Mouse (Mus musculus) A20 (cell line): Measurements from ENCODE around the gene Gigyf2.
"Not testable (repeated sequence)": the region's sequence is repeated elsewhere in the genome, so short reads cannot be mapped to it uniquely, and the experiment has no call there.

Source experiments
- DNase-seq: peaks from one replicate; pipeline ENCODE4 v3.0.0-alpha.2; 2011; ENCODE audit warnings: low read depth, low spot score

The Gigyf2 gene

DNA sequence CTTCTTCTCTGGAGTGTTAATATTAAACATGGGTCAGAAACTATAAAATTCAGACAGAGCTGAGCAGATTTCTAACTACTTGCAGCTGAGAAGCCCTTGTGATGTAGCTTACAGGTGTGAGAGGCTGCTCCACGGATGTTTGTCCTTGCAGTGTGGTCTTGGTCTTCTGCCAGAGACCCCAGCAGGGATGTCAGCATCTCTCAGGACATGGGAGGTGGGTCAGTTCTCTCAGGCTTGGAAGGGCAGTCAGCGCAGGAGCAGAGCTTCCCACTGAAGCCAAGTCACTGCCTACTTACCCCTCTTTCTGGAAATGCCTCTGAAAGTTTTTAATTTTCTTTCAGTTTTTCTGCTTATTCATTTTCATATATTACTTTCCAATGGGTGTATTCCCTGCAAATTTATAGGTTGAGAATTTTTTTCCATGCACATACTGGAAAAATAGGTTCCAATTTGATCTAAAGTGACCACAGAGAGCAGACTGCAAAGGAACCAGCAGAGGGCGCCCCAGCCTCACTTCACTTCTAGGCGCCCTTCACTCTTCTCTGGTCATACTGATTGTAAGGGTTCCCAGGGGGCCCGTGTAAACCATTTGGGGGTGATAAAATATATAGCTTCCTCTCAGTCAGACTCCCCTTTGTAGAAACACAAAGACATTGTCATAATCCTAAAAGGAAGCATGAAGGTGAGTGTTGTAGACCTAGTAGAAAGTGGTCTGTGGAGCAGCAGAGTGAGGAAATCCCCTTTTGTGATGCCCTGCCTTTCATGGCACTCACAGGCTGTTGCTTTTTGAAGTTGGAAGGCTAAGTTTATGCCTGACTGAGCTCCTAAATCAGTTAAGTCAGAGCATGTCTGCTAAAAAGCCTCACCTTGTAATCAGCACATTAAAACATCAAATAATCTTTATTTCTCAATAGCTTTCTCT, 120.6 kb downstream of the Gigyf2 start:
- DNase-seq, result peak; percentile 77

DNA sequence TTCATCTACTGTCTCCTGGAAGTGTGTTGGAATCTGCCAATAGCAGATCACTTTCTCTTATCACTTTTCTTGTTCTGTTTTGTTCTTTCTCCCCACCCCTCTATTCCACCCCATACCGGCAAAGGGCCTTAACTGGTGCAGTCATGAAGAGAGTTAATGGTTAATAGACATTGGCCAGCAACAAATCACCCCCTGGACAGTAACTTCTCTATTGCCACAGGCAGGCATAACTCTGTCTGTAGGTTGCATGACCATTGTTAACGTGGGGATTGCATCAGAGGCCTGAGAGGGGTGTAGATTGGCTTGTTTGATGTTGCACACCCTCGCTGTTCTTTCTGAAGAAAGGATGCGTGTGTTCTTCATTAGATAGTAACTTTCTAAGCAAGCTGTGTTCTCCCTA, 122.6 kb downstream of the Gigyf2 start:
- DNase-seq, result no peak

DNA sequence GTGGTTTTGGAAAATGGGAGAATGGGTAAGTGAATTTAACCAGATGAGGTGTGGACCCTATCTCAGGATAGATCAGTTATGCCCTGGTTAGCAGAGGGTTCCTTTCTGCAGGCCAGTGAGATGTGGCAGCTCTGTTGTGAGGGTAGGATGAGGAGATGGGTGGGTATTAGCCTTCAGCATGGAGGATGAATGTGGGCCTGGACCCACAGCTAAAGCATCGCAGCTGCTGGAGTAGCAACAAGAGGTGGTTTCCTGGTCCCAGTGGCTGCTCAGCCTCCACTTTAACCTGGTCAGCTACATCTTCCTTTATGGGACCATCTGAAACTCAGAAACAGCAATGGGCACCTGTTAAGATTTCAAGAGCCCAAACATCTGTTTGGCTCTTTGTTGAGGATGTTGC, 129.6 kb downstream of the Gigyf2 start:
- no peak for DNase-seq

DNA sequence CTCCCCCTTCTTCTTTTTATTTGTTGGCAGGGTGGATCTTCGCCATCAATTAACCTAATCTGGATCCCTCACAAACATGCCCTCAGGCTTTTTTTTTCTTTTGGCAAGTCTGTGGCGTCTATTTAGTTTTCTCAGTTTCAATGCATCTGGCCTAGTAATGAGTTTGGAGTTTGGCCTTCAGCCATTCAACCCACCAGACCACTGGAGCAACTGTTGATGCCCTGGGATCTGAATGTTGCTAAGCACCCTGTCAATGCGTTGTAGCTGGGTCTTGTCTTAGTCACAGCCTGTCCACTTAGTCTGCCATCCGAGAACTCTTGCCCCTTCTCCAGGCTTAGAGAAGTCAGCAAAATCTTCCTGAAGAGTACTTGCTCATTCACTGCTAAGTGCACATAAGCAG, 131.2 kb downstream of the Gigyf2 start:
- DNase-seq, result no peak

DNA sequence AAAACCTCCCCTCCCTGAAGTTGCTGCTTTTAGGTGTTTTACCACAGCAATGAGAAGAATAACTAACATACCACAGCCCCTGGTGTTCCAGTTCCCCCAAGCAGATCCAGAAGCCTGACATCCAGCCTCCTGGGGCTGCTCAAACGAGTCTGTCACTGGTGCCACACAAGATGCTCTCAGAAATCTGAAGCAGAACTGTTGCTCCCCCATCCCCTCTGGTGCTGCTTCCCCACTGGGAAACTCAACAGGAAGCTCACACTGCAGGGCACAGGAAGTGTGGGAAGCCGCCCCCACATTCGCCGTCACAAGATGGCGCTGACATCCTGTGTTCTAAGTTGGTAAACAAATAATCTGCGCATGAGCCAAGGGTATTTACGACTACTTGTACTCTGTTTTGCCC, 133.1 kb downstream of the Gigyf2 start:
- DNase-seq, result peak; percentile 86

DNA sequence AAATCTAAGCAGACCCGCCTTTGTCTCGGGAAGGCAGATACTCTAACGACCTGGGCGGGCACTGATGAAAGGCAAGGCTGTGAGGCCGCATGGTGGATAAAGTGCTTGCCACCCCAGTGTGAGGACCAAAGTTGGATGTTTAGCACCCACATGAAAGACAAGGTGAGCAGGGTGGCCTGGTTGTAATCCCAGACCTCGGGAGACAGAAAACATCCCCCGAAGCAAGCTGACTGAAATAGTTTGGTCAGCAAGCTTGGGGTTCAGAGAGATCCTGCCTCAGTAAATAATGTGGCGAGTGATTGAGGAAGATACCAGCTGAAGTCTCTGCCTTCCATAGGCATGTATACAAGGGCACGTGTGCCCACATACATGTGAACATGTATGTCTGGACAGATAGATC, 140.7 kb downstream of the Gigyf2 start:
- no peak for DNase-seq

DNA sequence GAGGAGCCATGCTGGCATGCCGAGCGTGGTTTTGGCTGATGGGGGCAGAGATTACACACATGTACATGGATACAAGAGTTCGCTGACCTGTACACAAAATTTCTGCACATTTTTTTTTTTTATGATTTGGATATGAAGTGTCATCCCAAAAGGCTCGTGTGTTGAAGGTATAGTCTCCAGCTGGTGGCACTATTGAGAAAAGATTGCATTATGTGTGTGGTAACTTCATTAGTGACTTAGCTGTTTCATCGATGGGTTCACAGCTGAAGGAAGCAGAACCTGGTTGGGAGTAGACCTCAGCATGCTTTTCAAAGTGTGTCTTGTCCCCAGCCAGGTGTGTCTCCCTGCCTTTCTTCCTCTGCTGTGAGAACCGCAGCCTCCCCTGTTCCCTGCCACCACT, 141.5 kb downstream of the Gigyf2 start:
- DNase-seq, result peak; percentile 30

DNA sequence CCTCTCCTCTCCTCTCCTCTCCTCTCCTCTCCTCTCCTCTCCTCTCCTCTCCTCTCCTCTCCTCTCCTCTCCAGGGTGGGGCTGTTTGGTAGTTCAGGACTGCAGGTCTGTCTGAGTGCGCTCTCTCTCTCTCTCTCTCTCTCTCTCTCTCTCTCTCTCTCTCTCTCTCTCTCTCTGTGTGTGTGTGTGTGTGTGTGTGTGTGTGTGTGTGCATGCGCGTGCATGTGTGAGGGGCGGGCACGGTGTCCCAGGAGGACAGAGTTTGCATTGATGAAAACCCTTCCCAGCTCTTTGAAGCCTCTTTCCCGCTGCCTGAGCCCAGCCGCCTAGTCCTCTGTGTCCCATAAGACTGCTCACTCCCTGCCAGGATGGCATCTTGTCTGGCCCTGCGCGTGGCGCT, 143.2 kb downstream of the Gigyf2 start, which contains the start of gene Snorc:
Gene Snorc, plus strand, starts transcription at position 301 of the 400 bp plus-strand sequence.
- not testable (repeated sequence) for DNase-seq

DNA sequence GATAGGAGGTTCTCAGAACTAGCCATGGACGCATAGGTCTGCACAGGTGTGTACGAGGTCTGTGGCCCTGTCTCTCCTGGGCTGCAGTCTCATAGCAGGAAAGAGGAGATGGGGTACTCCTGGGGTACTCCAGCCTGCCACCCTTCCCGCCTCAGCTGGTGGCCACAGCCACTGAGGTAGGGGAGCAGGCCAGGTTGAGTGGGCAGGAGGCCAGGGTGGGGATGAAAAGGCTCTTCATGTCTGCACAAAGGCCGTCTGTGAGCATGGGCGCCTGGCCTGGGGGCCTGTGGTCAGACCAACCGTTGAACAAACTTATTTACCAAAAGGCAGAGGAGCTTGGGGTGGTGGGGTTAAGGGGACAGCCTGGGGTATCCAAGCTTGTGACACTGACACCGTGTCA, 145.1 kb downstream of the Gigyf2 start:
- DNase-seq, result no peak

DNA sequence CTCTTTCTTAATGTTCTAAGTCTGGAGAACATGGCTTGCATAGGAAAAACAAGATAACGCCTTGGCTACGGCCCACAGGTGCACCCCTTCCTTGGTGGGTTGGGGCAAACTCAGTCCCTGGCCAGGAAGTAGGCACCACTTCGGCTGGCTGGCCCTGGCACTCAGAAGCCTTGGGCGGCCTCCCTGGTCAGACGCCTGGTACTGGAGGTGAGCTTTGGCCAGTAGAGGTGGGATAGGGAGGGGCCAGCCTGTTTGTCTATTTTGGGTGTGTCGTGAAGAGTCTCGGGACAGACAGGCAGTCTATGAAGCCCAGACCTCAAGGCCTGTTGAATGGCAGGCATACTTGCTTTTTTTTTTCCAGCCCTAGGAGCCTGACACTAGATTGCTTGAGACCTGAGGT, 145.8 kb downstream of the Gigyf2 start:
- DNase-seq, result no peak

DNA sequence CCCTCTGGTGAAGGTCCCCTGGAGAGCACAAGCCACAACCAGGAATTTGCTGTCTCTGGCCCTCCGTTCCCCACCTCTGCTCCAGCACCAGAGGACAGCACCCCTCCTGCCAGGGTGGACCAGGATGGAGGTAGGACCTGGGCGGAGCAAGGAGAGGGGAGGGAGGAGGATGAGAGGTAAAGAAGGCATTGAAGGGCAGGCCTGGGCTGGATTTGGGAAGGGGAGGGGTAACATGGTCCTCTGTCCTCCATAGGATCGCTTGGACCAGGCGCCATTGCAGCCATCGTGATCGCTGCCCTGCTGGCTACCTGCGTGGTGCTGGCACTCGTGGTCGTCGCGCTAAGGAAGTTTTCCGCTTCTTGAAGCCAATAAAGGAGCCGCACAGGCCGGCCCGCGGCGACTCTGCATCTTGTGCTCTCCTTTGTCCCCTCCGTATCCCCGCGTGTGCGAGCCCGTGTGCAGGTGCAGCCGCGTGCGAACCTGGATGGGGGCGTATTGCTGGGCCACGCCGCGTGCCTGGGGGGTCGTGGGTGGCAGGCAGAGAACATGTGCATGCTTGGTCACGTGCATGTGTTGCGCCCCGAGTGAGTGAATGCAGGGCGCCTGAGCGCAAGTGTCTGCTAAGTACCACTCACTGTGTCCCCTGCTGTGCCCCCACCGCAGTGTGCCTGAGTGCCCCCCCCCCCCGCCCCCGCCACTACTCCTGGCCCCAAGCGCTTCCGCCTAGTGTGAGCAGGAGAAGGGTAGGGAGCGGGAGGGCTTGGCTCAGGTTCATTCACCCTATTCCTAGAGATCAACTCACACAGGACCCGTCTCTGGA, 148.5 kb downstream of the Gigyf2 start:
- DNase-seq, result no peak

DNA sequence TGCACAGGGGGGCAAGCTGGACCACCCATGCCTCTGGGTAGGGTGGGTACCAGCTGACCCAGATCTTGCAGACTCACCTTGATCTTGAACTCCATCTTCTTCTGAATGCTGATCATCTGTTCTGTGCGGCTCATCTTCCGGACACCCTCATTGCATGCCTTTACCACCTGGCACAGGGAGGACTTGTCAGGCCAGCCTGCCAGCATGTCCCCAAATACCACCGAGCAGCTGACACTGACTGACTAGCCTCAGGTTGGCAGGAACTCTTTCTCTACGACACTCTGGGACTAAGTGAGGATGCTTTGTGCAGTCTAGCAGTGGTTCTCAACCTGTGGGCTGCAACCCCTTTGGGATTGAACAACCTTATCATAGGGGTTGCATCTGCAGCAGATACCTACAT, 155.7 kb downstream of the Gigyf2 start:
- DNase-seq, result no peak

DNA sequence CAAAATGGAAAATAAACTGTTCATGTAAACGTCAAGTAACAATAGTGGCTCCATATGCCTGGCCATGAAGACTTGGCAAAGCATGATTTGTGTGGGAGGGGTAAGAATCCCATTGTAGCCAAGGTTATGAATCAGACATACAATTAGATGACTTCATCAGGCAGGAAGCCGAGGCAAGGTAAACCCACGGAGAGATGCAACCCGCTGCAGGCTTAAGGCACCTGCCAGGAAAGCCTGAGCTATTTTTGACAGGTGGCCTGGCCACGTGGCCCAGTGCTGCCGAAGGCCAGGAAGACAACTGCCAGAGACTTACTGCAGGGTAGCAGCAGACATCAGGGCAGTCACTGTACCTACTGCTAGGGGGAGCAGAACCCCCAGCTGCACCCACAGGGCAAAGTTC, 159.6 kb downstream of the Gigyf2 start:
- DNase-seq, result no peak

DNA sequence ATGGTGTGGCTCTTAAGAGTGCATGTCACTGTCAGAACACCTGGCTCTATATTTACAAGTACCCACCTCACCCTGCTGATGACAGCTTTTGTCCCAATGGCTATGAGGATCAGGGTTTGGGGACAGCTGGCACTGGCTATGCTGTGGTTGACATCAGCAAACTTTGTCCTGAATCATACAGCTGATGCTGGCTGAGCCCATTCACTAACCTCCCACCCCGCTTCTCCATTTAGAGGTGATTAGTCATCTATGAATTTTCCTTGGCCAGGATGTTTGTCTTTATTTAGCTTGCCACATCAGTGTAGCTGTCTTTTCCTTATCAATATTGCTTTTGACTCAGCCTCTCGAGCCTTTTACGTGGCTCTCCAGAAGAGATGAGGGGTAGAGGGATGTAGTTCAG, 165.5 kb downstream of the Gigyf2 start:
- no peak for DNase-seq

DNA sequence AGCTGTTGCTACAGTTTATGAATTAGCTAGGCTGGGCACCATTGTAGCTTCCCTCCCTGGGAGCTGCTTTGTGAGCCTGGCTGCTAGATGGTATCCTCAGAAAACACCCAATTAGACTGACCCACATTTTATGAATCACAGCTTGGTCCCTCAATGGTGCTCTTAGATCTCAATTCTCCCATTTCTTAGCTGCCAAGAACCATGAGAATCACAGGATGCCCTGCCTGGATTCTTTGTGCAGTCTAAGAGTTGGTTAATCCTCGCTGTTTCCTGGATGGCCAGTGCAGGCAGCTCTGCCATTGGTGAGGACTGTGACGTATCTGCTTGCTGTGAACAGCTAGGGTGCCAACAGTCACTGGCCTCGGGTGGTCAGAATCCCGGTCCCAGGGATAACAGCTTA, 166.7 kb downstream of the Gigyf2 start:
- no peak for DNase-seq
